Mouse (Mus musculus) brain, embryonic 14.5 days (tissue): ENCODE measurements around the gene Stap2.
A peak's percentile ranks its signal among the peaks of the same experiment; 100 is the strongest.

Experiments used
- CTCF ChIP-seq: fragments of 200-500 bp; IDR thresholded peaks from 2 replicates; pipeline ENCODE4 v1.5.1; 2012; ENCODE audit warnings: inconsistent platforms, mild to moderate bottlenecking, moderate library complexity, borderline replicate concordance; ENCODE audit not compliant: insufficient read depth, insufficient read length; ENCODE audit errors: extremely low read depth
- POLR2A ChIP-seq: fragments of 200-500 bp; IDR thresholded peaks from 2 replicates; pipeline ENCODE4 v1.6.1; 2012; ENCODE audit warnings: mild to moderate bottlenecking, inconsistent platforms, borderline replicate concordance; ENCODE audit not compliant: poor library complexity, insufficient read depth, insufficient read length, severe bottlenecking; ENCODE audit errors: extremely low read depth

DNA sequence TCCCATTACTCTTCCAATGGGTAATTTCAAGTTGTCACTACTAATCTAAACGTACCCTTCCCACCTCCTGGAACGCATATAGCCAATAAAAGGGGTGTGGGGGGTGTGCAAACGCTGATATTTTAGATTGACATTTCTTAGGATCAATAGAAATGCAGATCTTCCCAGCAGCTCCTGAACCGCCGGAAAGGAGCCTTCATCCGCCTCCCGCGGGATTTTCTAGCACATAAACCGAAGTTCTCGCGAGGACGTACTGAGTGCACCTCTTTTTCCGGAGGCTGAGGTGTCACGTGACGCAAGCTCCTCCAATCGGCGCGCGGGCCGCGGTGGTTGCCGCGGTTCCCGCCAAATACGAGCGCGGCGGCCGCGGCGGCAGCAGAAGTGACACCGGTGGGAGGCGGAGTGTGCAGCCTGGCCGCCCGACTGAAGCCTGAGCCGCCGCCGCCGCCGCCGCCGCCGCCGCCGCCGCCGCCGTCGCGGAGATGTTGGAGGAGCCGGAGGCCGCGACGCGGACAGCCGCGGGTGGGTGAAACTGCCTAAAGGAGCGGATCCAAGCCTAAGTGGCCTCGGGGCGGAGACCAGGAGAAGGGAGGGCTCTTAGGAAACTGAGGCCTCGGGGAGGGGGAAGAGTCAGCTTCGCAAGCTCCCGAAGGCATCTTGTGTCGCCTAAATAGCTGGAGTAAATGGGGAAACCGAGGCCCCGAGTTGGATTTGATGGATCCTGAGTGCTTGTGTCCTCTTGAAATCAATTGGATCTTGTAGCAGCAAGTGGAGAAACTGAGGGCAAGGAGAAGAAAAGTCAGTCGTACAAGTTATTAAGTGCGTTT, 34.9 kb upstream of the Stap2 start, which contains the start of gene Chaf1a:
- TF ChIP-seq CTCF (no peak), POLR2A (peak; percentile 41; the same call in 1 of the 2 replicates)
